Mouse (Mus musculus) erythroblast, adult 5-6 weeks (primary cell): ENCODE data around the gene Olfr1477. TPM values are rescaled to one million over a fixed set of nuclear protein-coding genes. Genes with fewer than 3 reads are reported as not detected.
"Not testable (repeated sequence)": the region's sequence is repeated elsewhere in the genome, so short reads cannot be mapped to it uniquely, and the experiment has no call there.

ENCODE experiments used
- ATAC-seq: replicated peaks from 2 replicates; pipeline ENCODE4 v1.8.0; 2016; ENCODE audit warnings: moderate number of reproducible peaks, mild to moderate bottlenecking, moderate TSS enrichment, inconsistent platforms; ENCODE audit not compliant: poor library complexity, low FRiP score, severe bottlenecking
- total RNA-seq, 2 experiments: library from RNA; stranded (forward) in 1 of 2; stranded (reverse) in 1 of 2; fragments of 150-400 nt in 1 of 2; fragments of 200-764, 138-1000 nt in 1 of 2; gene quantifications; 2 replicates each; pipeline versions ENCODE4 v1.2.3 to v1.2.4; 2015 to 2017; ENCODE audit warnings: low replicate concordance in 2 of 2

The Olfr1477 gene
- total RNA-seq (2015; ENCODE audit: low replicate concordance) (not detected in 2 replicates), total RNA-seq (2017; ENCODE audit: low replicate concordance) (not detected in 2 replicates)

DNA sequence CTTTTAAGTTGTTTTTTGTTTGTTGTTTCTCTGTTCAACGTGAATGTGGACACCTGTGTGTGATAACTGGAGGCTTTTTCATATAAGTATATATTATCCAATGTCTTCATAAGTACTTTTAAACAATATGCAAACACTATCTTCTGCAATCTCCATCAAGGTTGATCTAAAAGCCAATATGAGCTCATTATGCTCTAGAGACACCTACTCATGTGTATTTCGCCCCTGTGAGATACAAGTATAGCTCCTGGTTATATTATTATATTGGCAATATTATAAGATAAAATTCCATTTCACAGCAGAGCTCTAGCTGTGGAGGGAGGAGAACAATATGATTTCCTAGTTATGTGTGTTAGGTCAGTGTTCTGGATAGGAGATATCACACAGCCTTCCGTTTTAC lies at the start of gene Olfr1477:
TSS of gene Olfr1477 (plus strand) at position 301 of the 400 bp plus-strand sequence.
- ATAC-seq, result no peak

DNA sequence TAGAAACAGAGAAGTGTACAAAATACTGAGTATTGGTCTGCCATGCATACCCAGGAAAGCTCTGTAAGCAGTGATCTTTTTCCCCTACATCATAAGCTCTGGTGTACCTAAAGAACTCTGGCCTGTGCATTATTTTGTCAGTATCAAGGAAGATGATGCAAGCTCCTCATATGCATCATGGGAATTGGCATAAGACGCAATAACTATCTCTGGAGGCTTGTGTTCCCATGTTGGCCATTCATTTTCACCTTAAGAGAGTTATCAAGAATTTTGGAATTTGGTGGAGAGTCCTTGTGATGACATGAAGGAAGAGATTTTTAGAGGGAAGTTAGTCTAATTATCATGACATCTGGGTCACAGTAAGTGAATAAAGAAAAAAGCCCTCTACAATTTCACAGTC lies 44.4 kb upstream of the Olfr1477 start, which contains the start of gene Olfr1472:
TSS of gene Olfr1472 (minus strand) at position 101 of the 400 bp plus-strand sequence.
- no peak for ATAC-seq

DNA sequence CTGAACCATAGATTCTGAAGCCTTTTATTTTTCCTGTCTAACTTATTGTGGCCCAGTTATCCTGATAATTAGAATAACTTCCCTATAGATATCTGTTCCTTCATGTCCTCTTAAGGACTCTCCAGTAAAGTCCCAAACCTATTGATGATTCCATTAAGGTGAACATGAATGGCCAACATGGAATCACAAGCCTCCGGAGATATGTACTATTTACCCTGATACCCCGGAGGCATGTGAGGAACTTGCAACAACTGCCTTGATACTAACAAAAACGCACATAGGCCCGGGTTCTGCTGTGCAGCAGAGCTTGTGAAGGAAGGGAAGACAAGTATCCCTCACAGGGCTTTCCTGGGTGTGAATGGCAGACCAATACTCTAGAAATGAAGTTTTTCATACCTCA lies 31.1 kb upstream of the Olfr1477 start, which contains the start of gene Olfr1474:
TSS of gene Olfr1474 (plus strand) at position 301 of the 400 bp plus-strand sequence.
- not testable (repeated sequence) for ATAC-seq

DNA sequence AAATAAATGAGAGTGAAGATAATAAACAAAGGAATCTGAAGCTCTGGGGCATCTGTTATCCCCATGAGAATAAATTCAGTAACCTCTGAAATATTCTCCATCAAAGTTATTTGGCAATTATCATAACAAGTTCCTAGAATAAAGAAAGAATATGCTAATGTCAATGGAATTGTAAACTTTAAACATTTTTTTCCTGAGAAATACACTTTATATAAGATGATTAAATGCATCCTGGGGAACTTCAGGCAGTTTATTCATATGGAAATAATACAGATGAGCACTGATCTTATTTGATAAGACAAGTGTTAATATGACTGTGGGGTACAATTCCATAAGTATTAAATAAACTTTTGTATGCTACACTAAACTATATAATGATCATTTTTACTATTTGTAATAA lies 20.2 kb upstream of the Olfr1477 start, which contains the start of gene Olfr1475:
TSS of gene Olfr1475 (minus strand) at position 101 of the 400 bp plus-strand sequence.
- no peak for ATAC-seq

DNA sequence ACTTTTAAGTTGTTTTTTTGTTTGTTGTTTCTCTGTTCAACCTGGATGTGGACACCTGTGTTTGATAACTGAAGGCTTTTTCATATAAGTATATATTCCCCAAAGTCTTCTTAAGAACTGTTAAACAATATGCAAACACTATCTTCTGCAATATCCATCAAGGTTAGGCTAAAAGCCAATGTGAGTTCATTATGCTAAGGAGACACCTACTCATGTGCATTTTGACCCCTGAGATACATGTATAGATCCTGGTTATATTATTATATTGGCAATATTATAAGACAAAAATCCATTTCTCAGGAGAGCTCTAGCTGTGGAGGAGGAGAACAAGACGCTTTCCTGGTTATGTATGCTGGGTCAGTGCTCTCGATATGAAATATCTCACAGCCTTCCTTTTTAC lies 27.3 kb downstream of the Olfr1477 start, which contains the start of gene Olfr1480:
TSS of gene Olfr1480 (plus strand) at position 301 of the 400 bp plus-strand sequence.
- ATAC-seq, result no peak

Other genes starting within 250 kb of the Olfr1477 start
- gene Olfr1465, start 185.0 kb upstream of the Olfr1477 start, total RNA-seq (2015; ENCODE audit: low replicate concordance), result not detected in 2 replicates
- gene Olfr1465, start 185.0 kb upstream of the Olfr1477 start, total RNA-seq (2017; ENCODE audit: low replicate concordance), result 0.70 TPM in 1 of 2 replicates, not detected in the other
- not detected in 2 replicates for gene Olfr1466, start 161.7 kb upstream of the Olfr1477 start, total RNA-seq (2015; ENCODE audit: low replicate concordance)
- gene Olfr1466, start 161.7 kb upstream of the Olfr1477 start, total RNA-seq (2017; ENCODE audit: low replicate concordance), result not detected in 2 replicates
- not detected in 2 replicates for gene Olfr1467, start 138.3 kb upstream of the Olfr1477 start, total RNA-seq (2015; ENCODE audit: low replicate concordance)
- gene Olfr1467, start 138.3 kb upstream of the Olfr1477 start, total RNA-seq (2017; ENCODE audit: low replicate concordance), result not detected in 2 replicates
- not detected in 2 replicates for gene Olfr1469, start 92.7 kb upstream of the Olfr1477 start, total RNA-seq (2015; ENCODE audit: low replicate concordance)
- not detected in 2 replicates for gene Olfr1469, start 92.7 kb upstream of the Olfr1477 start, total RNA-seq (2017; ENCODE audit: low replicate concordance)
- not detected in 2 replicates for gene Olfr1471, start 57.1 kb upstream of the Olfr1477 start, total RNA-seq (2015; ENCODE audit: low replicate concordance)
- gene Olfr1471, start 57.1 kb upstream of the Olfr1477 start, total RNA-seq (2017; ENCODE audit: low replicate concordance), result not detected in 2 replicates
- not detected in 2 replicates for gene Olfr1472, start 44.5 kb upstream of the Olfr1477 start, total RNA-seq (2015; ENCODE audit: low replicate concordance)
- gene Olfr1472, start 44.5 kb upstream of the Olfr1477 start, total RNA-seq (2017; ENCODE audit: low replicate concordance), result not detected in 2 replicates
- not detected in 2 replicates for gene Olfr1474, start 31.0 kb upstream of the Olfr1477 start, total RNA-seq (2015; ENCODE audit: low replicate concordance)
- gene Olfr1474, start 31.0 kb upstream of the Olfr1477 start, total RNA-seq (2017; ENCODE audit: low replicate concordance), result not detected in 2 replicates
- gene Olfr1475, start 20.4 kb upstream of the Olfr1477 start, total RNA-seq (2015; ENCODE audit: low replicate concordance), result not detected in 2 replicates
- not detected in 2 replicates for gene Olfr1475, start 20.4 kb upstream of the Olfr1477 start, total RNA-seq (2017; ENCODE audit: low replicate concordance)
- not detected in 2 replicates for gene Olfr1480, start 27.4 kb downstream of the Olfr1477 start, total RNA-seq (2015; ENCODE audit: low replicate concordance)
- not detected in 2 replicates for gene Olfr1480, start 27.4 kb downstream of the Olfr1477 start, total RNA-seq (2017; ENCODE audit: low replicate concordance)
- gene Olfr1484, start 83.0 kb downstream of the Olfr1477 start, total RNA-seq (2015; ENCODE audit: low replicate concordance), result not detected in 2 replicates
- gene Olfr1484, start 83.0 kb downstream of the Olfr1477 start, total RNA-seq (2017; ENCODE audit: low replicate concordance), result not detected in 2 replicates
- not detected in 2 replicates for gene Olfr1487, start 116.8 kb downstream of the Olfr1477 start, total RNA-seq (2015; ENCODE audit: low replicate concordance)
- not detected in 2 replicates for gene Olfr1487, start 116.8 kb downstream of the Olfr1477 start, total RNA-seq (2017; ENCODE audit: low replicate concordance)
- gene Olfr1489, start 131.1 kb downstream of the Olfr1477 start, total RNA-seq (2015; ENCODE audit: low replicate concordance), result not detected in 2 replicates
- not detected in 2 replicates for gene Olfr1489, start 131.1 kb downstream of the Olfr1477 start, total RNA-seq (2017; ENCODE audit: low replicate concordance)
- not detected in 2 replicates for gene Olfr1490, start 150.5 kb downstream of the Olfr1477 start, total RNA-seq (2015; ENCODE audit: low replicate concordance)
- not detected in 2 replicates for gene Olfr1490, start 150.5 kb downstream of the Olfr1477 start, total RNA-seq (2017; ENCODE audit: low replicate concordance)
- not detected in 2 replicates for gene Olfr1491, start 196.7 kb downstream of the Olfr1477 start, total RNA-seq (2015; ENCODE audit: low replicate concordance)
- gene Olfr1491, start 196.7 kb downstream of the Olfr1477 start, total RNA-seq (2017; ENCODE audit: low replicate concordance), result not detected in 2 replicates
- gene Olfr1493-ps1, start 222.7 kb downstream of the Olfr1477 start, total RNA-seq (2015; ENCODE audit: low replicate concordance), result not detected in 2 replicates
- 0.26 TPM in 1 of 2 replicates, not detected in the other for gene Olfr1493-ps1, start 222.7 kb downstream of the Olfr1477 start, total RNA-seq (2017; ENCODE audit: low replicate concordance)
- not detected in 2 replicates for gene Olfr1494, start 239.2 kb downstream of the Olfr1477 start, total RNA-seq (2015; ENCODE audit: low replicate concordance)
- gene Olfr1494, start 239.2 kb downstream of the Olfr1477 start, total RNA-seq (2017; ENCODE audit: low replicate concordance), result not detected in 2 replicates